Mouse (Mus musculus): ENCODE measurements around the gene Nipa1.

The Nipa1 gene

GRCm38 (mm10) chr7:55998997-55999396, 20.8 kb downstream of the Nipa1 start:
- DNase-seq, result no peak

GRCm38 (mm10) chr7:55995013-55995412, 24.7 kb downstream of the Nipa1 start:
- DNase-seq, result no peak

GRCm38 (mm10) chr7:55991858-55992257, 27.9 kb downstream of the Nipa1 start:
- no peak for DNase-seq

- no peak for DNase-seq
These were observed 28.6 kb downstream of the Nipa1 start for GRCm38 (mm10) chr7:55991129-55991528.

- peak; percentile 77 to 92 for DNase-seq
These were observed 33.1 kb downstream of the Nipa1 start for GRCm38 (mm10) chr7:55986526-55987214.

- no peak for DNase-seq
These were observed 35.0 kb downstream of the Nipa1 start for GRCm38 (mm10) chr7:55984754-55985153.

GRCm38 (mm10) chr7:55983107-55983506, 36.6 kb downstream of the Nipa1 start:
- DNase-seq, result no peak

GRCm38 (mm10) chr7:55982010-55982700, 37.6 kb downstream of the Nipa1 start:
- no peak for DNase-seq

- DNase-seq, result no peak
These were observed 38.2 kb downstream of the Nipa1 start for GRCm38 (mm10) chr7:55981511-55981910.

- no peak for DNase-seq
These were observed 45.3 kb downstream of the Nipa1 start for GRCm38 (mm10) chr7:55974429-55974828.

GRCm38 (mm10) chr7:55969415-55969814, 50.3 kb downstream of the Nipa1 start:
- no peak for DNase-seq

GRCm38 (mm10) chr7:55968258-55968901, 51.4 kb downstream of the Nipa1 start:
- DNase-seq, result peak in 1 of 2 experiments; percentile 35

GRCm38 (mm10) chr7:55966866-55967460, 52.8 kb downstream of the Nipa1 start:
- DNase-seq, result no peak

GRCm38 (mm10) chr7:55962004-55962908, 57.5 kb downstream of the Nipa1 start, which contains the start of gene Nipa2:
Gene Nipa2 (minus strand): TSS chr7:55962476.
- DNase-seq, result peak; percentile 96

GRCm38 (mm10) chr7:55960506-55960905, 59.2 kb downstream of the Nipa1 start:
- DNase-seq, result no peak

GRCm38 (mm10) chr7:55959801-55960200, 60.0 kb downstream of the Nipa1 start:
- DNase-seq, result no peak

- no peak for DNase-seq
These were observed 61.8 kb downstream of the Nipa1 start for GRCm38 (mm10) chr7:55957916-55958315.

GRCm38 (mm10) chr7:55957178-55957577, 62.6 kb downstream of the Nipa1 start:
- DNase-seq, result no peak

GRCm38 (mm10) chr7:55956054-55956453, 63.7 kb downstream of the Nipa1 start:
- DNase-seq, result no peak

GRCm38 (mm10) chr7:55938341-55938740, 81.4 kb downstream of the Nipa1 start:
- DNase-seq, result no peak

GRCm38 (mm10) chr7:55935025-55935424, 84.7 kb downstream of the Nipa1 start:
- DNase-seq, result no peak

- DNase-seq, result no peak
These were observed 91.1 kb downstream of the Nipa1 start for GRCm38 (mm10) chr7:55928649-55929048.
